Mouse (Mus musculus) C2C12 (cell line): ENCODE results near the gene Atp11a.

Experiments used
- CEBPB ChIP-seq: IDR thresholded peaks from one replicate; pipeline ENCODE4 v1.6.1; 2011; ENCODE audit warnings: low read depth, mild to moderate bottlenecking, control low read depth, moderate library complexity
- CTCF ChIP-seq: IDR thresholded peaks from one replicate; pipeline ENCODE4 v1.5.1; 2011; ENCODE audit not compliant: control insufficient read depth, insufficient read depth, insufficient read length
- FOSL1 ChIP-seq: IDR thresholded peaks from one replicate; pipeline ENCODE4 v1.8.0; 2011; ENCODE audit warnings: mild to moderate bottlenecking, low read length; ENCODE audit not compliant: poor library complexity, insufficient read depth, severe bottlenecking
- MAX ChIP-seq: IDR thresholded peaks from one replicate; pipeline ENCODE4 v1.6.1; 2011; ENCODE audit warnings: mild to moderate bottlenecking, control low read depth
- MYOD1 ChIP-seq: IDR thresholded peaks from one replicate; pipeline ENCODE4 v1.6.1; 2011; ENCODE audit warnings: low read depth; ENCODE audit not compliant: control insufficient read depth, insufficient read length
- MYOG ChIP-seq: IDR thresholded peaks from one replicate; pipeline ENCODE4 v1.6.1; 2011; ENCODE audit not compliant: control insufficient read depth, insufficient read length; ENCODE audit errors: extremely low read depth
- USF1 ChIP-seq: IDR thresholded peaks from one replicate; pipeline ENCODE4 v1.6.1; 2011; ENCODE audit warnings: low read depth, mild to moderate bottlenecking, control low read depth, moderate library complexity

GRCm38 (mm10) chr8:12775302-12775975 is 18.6 kb downstream of the Atp11a start:
- TF ChIP-seq CTCF (no peak), MAX (no peak), USF1 (no peak), MYOG (no peak), CEBPB (no peak), MYOD1 (no peak), FOSL1 (no peak)
